Mouse (Mus musculus) spleen, adult 12 weeks (tissue): ENCODE data around the gene Wdfy3.

Experiments used
- DNase-seq: peaks from one replicate; pipeline ENCODE4 v3.0.0; 2022; ENCODE audit warnings: low spot score

The Wdfy3 gene

GRCm38 (mm10) chr5:101784787-101785186 lies 284.9 kb downstream of the Wdfy3 start:
- DNase-seq = no peak

DNA sequence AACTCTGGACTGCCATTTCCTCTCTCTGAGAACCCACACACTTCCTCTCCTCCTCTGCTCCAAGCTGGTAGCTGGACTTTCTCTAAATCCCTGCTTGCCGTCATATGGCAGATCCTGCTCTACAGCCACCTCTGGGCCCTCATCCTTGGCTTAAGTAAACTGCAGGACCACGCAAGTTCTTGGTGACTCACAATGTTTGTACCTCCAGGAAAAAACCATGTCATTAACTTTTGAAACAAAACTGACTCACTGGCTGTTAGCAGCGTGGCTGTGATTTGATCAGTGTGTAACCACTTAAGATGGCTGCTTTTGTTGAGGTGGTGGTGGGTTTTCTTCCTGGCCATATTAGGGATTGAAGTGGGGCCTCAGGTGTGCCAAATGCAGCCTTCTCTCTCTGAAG lies 285.4 kb downstream of the Wdfy3 start:
- DNase-seq = no peak
